Mouse (Mus musculus): ENCODE measurements around the gene Pknox2.

The Pknox2 gene

DNA sequence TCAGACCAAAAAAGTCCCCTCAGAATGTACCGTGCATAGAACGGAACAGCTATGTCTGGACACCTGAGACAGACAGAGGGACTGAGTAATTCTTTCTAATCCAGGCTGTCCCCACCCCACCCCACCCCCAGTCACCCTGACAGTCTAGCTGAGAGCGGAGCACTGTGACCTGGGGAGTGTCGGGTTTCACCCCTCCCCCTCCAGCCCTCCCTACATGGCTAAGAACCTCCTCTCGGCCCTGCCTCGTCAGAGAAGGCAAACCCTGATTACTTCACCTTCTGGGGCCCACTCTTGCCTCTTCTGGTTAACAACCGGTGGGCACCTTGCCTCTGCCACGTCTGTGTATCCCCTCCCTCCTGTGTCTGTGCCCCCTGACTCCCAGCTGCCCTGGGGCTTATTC lies 7.7 kb downstream of the Pknox2 start:
- DNase-seq (ENCODE audit: low read depth): no peak

GRCm38 (mm10) chr9:37138883-37139282 lies 8.3 kb downstream of the Pknox2 start:
- no peak for DNase-seq (ENCODE audit: low read depth)

- no peak for DNase-seq (ENCODE audit: low read depth)
These were observed 10.9 kb downstream of the Pknox2 start for GRCm38 (mm10) chr9:37136340-37136739.

DNA sequence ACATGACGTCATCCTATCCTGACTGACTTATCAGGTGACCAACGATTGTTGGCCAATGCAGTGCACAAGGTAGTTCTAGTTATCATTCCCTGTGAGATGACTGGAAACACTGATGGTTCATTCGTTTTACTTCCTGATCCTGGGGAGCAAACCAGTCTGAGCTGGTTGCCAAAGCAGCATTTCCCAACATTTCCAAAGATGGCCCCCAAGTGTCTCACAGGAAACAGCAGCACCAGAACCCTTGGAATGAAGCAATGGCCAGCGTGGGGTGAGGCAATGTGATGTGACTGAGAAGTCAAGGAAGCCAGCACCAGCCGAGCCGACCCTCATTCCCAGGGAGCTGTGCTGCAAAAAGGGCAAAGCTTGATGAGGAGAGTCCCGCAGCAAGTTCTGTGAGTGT lies 13.7 kb downstream of the Pknox2 start:
- no peak for DNase-seq (ENCODE audit: low read depth)

DNA sequence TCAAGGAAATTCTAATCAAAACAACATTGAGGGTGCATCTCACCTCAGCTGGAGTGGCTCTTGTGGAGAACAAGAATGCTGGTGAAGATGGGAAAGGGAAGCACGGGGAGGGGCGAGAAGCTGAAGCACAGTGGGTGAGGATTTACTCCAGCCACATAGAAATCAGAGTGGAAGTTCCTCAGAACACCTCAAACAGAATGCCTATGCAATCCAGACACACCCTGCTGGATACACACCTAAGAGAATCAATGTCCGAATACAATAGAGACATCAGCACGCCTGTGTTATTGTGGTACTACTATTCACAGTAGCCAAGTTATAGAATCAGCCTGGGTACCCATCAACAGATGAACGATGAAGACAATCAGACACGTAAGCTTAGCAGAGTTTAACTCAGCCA lies 18.2 kb downstream of the Pknox2 start:
- no peak for DNase-seq (ENCODE audit: low read depth)

DNA sequence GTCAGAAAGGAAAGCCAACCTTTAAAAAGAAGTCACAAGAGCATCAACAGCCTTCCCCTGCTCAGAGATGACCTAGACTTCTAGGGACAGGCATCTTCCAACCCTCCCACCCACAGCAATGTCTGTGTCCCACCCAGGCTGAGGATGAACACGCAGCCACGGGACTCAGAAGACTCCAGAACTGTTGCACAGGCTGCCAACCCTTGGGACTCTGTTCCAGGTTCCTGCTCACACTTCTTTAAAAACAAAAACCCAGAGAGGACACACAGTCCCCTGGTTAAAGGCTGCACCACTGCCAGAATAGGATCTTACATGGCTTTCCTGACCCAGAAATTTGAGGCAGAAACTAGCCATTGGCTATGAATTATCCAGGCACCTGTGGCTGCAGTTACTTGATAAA lies 21.0 kb downstream of the Pknox2 start:
- DNase-seq (ENCODE audit: low read depth): no peak

DNA sequence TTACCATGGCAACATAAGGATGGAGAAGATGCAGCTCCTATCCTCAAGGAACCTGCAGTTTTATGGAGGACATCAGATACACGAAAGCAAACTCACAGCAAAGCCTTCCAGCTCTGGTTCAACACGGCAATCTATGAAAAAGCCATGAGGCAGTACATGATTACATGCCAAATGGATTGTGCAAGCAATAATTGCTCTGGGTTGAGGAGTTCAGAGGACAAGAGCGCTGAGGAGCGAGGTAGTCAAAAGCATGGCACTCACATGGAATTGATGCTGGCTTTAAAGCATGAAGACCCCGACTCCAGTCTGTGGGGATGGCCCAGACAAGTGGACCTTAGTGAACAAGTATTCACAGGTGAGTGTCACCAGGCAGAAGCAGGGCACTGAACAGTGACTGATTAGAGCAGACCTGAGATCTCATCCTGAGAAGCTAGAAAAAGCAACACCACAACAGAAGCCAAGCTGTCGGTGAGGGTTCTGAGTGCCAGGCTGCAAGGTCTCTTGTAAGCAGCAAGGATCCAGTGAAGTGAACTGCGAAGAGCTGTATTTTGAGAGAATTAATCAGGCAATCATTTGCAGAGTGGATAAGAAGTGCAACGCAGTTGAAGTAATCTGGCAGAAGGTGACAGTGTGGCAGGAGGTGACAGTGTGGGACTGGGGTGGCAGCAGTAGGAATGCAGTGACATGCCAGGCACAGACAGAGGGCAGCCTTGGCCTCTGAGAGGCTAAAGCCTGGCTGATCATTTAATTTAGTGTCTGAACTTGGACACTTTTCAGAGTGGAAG lies 22.3 kb downstream of the Pknox2 start:
- DNase-seq (ENCODE audit: low read depth): no peak

- no peak for DNase-seq (ENCODE audit: low read depth)
These were observed 23.8 kb downstream of the Pknox2 start for GRCm38 (mm10) chr9:37123384-37123783.

DNA sequence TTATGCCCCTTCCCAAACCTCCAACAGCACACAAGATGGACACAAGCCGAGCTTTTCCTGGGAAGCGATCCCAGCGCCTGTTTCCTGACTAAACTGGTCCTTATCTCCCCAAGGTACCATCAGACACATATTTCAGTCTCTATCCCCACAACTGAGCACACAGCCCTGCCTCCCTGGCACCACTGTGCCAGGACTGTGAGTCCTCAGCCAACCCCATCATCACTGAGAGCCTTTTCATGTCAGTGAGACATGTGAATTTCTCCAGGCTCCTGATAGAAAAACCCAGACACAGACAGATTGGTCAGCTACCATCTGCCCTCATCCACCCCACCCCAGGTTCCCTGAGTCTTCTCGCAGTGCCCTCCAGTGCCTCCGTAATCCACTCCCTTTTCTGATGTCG lies 24.2 kb downstream of the Pknox2 start:
- DNase-seq (ENCODE audit: low read depth): no peak

DNA sequence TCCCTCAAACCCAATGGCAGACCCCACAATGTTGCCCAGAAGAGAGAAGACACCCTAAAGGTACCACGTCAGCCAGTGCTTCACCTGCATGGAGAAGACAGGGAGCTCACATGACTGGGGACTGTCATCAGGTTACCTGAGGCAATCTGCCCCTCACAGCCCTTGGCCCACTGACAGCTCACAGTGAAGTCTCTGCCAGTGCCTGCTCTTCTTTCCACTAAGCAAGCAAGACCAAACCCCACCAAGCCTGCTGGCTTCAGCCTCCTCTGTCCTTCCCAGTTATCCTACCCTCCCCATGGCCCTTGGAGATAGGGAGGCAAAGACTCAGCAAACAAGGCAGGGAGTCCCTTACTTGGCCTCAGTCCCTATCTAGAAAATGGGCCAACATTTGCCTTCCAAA lies 24.8 kb downstream of the Pknox2 start:
- DNase-seq (ENCODE audit: low read depth): no peak

DNA sequence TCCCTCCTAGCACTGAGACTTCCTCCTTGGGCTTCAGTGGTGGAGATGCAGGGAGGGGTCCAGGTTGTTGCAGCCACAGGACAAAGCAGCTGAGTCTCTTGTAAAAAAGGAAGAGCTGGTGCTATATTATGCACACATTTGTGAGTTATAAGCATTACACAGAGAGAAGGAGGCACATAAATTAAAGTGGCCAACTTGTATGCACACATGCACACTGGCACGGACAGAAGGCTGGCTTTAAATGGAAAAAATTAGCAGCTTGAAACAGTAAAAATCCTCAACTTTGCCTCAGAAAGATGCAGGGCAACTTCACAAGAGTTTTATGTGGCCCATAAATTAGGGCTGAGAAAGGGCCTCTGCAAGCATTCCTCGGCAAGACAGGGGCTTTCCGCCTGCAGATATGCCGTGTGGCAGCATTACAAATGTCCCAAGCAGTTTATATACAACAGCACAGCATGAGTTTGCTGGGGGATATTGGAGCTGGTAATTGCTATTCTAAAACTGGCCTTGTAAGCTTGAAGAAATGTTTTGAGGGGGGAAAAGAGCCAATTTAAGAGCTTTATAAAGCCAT lies 25.4 kb downstream of the Pknox2 start:
- no peak for DNase-seq (ENCODE audit: low read depth)

DNA sequence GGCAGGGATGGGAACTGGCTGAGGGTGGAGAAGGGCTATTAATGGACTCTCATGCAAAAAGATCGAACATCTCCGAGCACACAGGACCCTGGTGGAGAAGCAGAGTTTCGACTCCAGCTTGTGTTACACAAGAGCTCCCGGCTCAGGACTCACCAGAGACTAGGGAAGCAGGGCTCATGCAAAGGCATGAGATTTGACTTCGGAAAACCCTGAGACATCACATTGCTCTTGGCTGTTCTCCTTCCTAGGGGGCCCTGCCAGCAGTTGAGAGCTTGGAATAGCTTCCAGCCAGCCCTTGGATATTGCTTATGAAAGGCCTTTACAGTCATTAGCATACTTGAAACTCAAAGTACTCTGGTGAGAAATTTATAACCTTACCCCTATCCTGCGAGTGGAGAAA lies 26.4 kb downstream of the Pknox2 start:
- no peak for DNase-seq (ENCODE audit: low read depth)

GRCm38 (mm10) chr9:37117529-37117928 lies 29.7 kb downstream of the Pknox2 start:
- DNase-seq (ENCODE audit: low read depth): no peak

- DNase-seq (ENCODE audit: low read depth): no peak
These were observed 30.4 kb downstream of the Pknox2 start for GRCm38 (mm10) chr9:37116632-37117413.

DNA sequence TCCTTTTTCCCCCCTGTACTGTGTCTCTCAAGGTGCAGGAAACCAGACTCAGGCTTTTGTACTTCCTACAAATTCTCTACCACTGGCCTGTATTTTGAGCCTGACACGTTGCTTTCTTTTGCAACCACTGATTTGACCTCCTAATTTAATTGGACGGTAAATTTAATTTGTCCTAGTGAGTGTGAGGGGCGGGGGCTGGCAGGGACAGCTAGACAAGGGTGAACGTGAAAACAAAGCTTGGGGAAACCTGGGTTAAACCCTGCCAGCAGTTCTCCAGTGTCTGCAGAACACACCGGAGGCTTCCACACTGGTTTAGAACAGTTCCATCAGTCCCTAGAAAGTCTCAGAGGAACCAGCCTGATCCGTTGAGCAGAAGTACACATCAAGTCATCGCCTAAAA lies 31.4 kb downstream of the Pknox2 start:
- DNase-seq (ENCODE audit: low read depth): no peak

GRCm38 (mm10) chr9:37114286-37115267 lies 32.6 kb downstream of the Pknox2 start:
- DNase-seq (ENCODE audit: low read depth): no peak

DNA sequence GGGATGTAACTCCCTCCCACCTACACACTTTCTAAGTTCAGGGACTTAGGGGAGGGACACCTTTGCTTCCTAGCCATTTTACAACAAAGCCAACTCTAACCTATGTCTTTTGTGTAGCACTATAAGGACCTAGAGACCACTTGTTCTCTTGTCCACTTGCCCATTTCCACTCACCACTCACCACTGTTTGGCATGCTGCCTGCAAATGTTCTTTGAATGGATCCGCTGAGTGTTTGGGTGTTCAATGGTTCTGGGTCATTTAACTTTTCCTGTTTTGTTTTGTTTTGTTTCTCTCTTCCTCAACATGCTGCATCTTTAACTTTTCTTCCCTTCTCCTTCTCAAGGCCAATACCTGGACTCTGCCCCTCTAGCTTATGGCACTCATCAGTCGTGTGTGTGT lies 39.7 kb downstream of the Pknox2 start:
- no peak for DNase-seq (ENCODE audit: low read depth)

DNA sequence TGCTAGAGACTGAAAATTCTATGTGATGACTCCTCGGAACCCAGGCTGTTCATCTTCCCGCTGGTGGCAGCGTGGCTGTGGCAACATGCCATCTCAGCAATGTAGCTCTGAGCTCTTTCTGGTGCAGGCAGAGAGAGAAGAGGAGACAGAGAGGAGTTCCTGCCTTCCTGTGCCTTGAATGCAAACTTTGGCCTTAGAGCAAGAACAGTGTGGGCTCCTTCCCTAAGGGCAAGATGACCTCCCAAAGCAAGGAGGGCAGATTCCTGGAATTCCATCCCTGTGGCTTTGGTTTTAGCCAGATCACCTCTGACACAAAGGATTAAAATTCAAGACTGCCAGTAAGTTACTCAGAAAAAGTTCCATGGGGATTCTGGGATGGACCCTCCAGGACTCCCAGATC lies 40.4 kb downstream of the Pknox2 start:
- DNase-seq (ENCODE audit: low read depth): no peak

- DNase-seq (ENCODE audit: low read depth): no peak
These were observed 43.0 kb downstream of the Pknox2 start for GRCm38 (mm10) chr9:37104249-37104648.

DNA sequence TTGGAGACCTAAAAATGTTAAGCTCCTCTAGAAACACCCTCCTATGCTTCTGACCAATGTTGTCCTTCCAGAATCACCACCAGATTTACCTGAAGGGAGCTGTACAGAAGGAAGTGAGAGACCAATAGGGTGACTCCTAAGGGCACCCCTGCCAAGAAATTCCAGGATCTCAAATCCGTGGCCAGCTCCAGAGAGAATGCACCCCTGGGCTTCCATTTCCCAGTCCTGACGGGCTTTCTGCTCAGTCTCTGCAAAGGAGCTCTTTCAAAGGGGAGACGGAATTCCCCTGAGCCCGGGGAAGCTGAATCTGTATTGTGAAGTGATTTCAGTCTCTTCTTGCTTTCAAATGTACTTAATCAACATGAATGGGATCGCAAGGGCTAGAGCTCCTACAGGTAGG lies 43.4 kb downstream of the Pknox2 start:
- DNase-seq (ENCODE audit: low read depth): no peak

DNA sequence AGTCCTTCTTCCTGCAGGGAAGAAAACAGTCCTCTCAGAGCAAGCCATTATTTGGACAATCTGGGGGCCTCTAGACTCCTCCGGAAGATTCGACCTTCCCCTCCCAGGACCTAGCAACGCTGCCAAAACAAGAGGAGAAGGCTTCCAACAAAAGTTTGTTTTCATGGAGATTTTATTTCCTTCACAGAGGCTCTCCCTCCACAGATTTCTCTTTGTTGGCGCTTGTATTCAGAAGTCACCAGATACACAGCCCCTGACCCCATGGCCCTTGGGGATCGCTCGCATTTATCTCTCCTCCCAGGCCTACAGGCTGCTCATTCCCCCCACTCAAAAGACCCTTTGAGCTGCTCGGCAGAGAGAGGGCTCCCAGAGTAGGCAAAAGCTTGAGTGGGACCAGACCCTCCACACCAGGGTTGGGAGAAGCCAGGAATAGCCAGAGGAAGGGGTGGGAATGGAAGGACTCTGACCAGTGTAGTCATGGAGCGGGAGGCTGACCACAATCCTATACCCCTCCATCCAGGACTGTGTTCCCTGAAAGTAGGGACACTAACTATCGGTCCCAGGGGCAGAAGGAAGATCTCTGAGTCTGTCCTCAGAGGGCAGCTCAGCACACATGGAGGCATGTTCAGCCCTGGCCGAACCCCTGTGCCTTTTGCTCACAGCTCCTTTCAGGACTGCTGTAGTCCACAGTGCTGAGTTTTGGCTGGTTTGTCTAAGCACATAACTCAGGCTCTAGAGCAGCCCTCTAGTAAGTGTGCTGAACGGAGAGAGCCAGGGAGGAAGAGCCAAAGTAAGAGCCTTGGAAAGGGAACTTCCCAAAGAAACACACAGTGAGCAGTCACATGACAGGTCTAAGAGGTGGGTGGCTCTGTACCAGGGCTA lies 45.9 kb downstream of the Pknox2 start:
- no peak for DNase-seq (ENCODE audit: low read depth)

All from c-Kit-positive CD71-negative TER-119-negative erythroid progenitor cells, embryonic 14.5 days (primary cell).